Mouse (Mus musculus) MEL (cell line): ENCODE results near the gene Bnip1. TPM values are rescaled to one million over a fixed set of nuclear protein-coding genes. Genes with fewer than 3 reads are reported as not detected.

ENCODE experiments used
- DNase-seq: peaks from one replicate; pipeline ENCODE4 v3.0.0; 2011; ENCODE audit warnings: low read depth, low spot score
- H3K27ac ChIP-seq: 2 replicates; pipeline ENCODE4 v1.5.1; 2012; ENCODE audit warnings: low read depth, mild to moderate bottlenecking, control low read depth, low read length, moderate library complexity; ENCODE audit not compliant: control insufficient read depth
- H3K27me3 ChIP-seq, 2 experiments: fragments of 150-350 bp in 1 of 2; sonication (generic) in 1 of 2; 2 replicates each; pipeline ENCODE4 v1.6.1; 2012; ENCODE audit warnings: low read length in 2 of 2, mild to moderate bottlenecking in 2 of 2, improper control_type of control experiment in 1 of 2, moderate library complexity in 1 of 2; ENCODE audit not compliant: insufficient read depth in 2 of 2, control insufficient read depth in 1 of 2
- H3K36me3 ChIP-seq, 2 experiments: 2 replicates each; pipeline ENCODE4 v1.6.1; 2012 to 2014; ENCODE audit warnings: low read length in 2 of 2, improper control_type of control experiment in 1 of 2, inconsistent platforms in 1 of 2, mild to moderate bottlenecking in 1 of 2; ENCODE audit not compliant: insufficient read depth in 2 of 2, control insufficient read depth in 1 of 2
- H3K4me1 ChIP-seq, 2 experiments: fragments of 150-350 bp in 1 of 2; sonication (generic) in 1 of 2; 2 replicates each; pipeline ENCODE4 v1.6.1; 2012; ENCODE audit warnings: low read length in 2 of 2, improper control_type of control experiment in 1 of 2, mild to moderate bottlenecking in 1 of 2; ENCODE audit not compliant: insufficient read depth in 2 of 2, control insufficient read depth in 1 of 2
- H3K4me3 ChIP-seq, 2 experiments: fragments of 150-350 bp in 1 of 2; sonication (generic) in 1 of 2; 2 replicates each; pipeline ENCODE4 v1.5.1; 2012; ENCODE audit warnings: low read depth in 2 of 2, low read length in 2 of 2, mild to moderate bottlenecking in 2 of 2, moderate library complexity in 2 of 2, control low read depth in 1 of 2, improper control_type of control experiment in 1 of 2; ENCODE audit not compliant: control insufficient read depth in 1 of 2, insufficient read depth in 1 of 2
- H3K79me2 ChIP-seq: 2 replicates; pipeline ENCODE4 v1.6.1; 2012; ENCODE audit warnings: mild to moderate bottlenecking, low read length, moderate library complexity; ENCODE audit not compliant: control insufficient read depth, poor library complexity, insufficient read depth
- H3K9ac ChIP-seq: 2 replicates; pipeline ENCODE4 v1.6.1; 2012; ENCODE audit warnings: low read depth, mild to moderate bottlenecking, control low read depth, low read length, moderate library complexity; ENCODE audit not compliant: control insufficient read depth, poor library complexity, severe bottlenecking
- H3K9me3 ChIP-seq: fragments of 150-350 bp; sonication (generic); replicated peaks from 2 replicates; pipeline ENCODE4 v1.6.1; 2012; ENCODE audit warnings: mild to moderate bottlenecking, low read length, improper control_type of control experiment, moderate library complexity; ENCODE audit not compliant: insufficient read depth
- ELF1 ChIP-seq: IDR thresholded peaks from 2 replicates; pipeline ENCODE4 v1.6.1; 2014; ENCODE audit warnings: low read depth, mild to moderate bottlenecking, inconsistent platforms, low read length, improper control_type of control experiment, moderate library complexity
- HCFC1 ChIP-seq: IDR thresholded peaks from 2 replicates; pipeline ENCODE4 v1.6.1; 2012; ENCODE audit warnings: low read depth, mild to moderate bottlenecking, inconsistent platforms, low read length, improper control_type of control experiment, moderate library complexity
- NELFE ChIP-seq: IDR thresholded peaks from 2 replicates; pipeline ENCODE4 v1.6.1; 2011; ENCODE audit warnings: low read depth, low read length, improper control_type of control experiment
- RCOR1 ChIP-seq: IDR thresholded peaks from 2 replicates; pipeline ENCODE4 v1.6.1; 2012; ENCODE audit warnings: low read depth, mild to moderate bottlenecking, inconsistent platforms, low read length, improper control_type of control experiment
- SMC3 ChIP-seq: IDR thresholded peaks from 2 replicates; pipeline ENCODE4 v1.6.1; 2011; ENCODE audit warnings: low read depth, low read length, improper control_type of control experiment
- TAL1 ChIP-seq: IDR thresholded peaks from 2 replicates; pipeline ENCODE4 v1.6.1; 2012; ENCODE audit warnings: mild to moderate bottlenecking, inconsistent platforms, low read length, moderate library complexity, mixed read lengths
- TCF12 ChIP-seq: IDR thresholded peaks from 2 replicates; pipeline ENCODE4 v1.6.1; 2014; ENCODE audit warnings: low read depth, mild to moderate bottlenecking, inconsistent platforms, low read length, improper control_type of control experiment, moderate library complexity
- ZC3H11A ChIP-seq: IDR thresholded peaks from 2 replicates; pipeline ENCODE4 v1.6.1; 2012; ENCODE audit warnings: low read depth, mild to moderate bottlenecking, inconsistent platforms, low read length, improper control_type of control experiment
- ZKSCAN1 ChIP-seq: IDR thresholded peaks from 2 replicates; pipeline ENCODE4 v1.6.1; 2012; ENCODE audit warnings: low read depth, mild to moderate bottlenecking, inconsistent platforms, low read length, improper control_type of control experiment, moderate library complexity
- ZMIZ1 ChIP-seq: IDR thresholded peaks from 2 replicates; pipeline ENCODE4 v1.6.1; 2012; ENCODE audit warnings: low read depth, mild to moderate bottlenecking, inconsistent platforms, low read length, improper control_type of control experiment, moderate library complexity
- polyA plus RNA-seq, 2 experiments: library from polyadenylated mRNA; stranded (reverse) in 1 of 2; unstranded in 1 of 2; fragments of >175 nt in 1 of 2; fragments of >200 nt in 1 of 2; gene quantifications; 2 replicates each; pipeline versions ENCODE4 v1.2.1 to v1.2.4; 2012; ENCODE audit warnings: low replicate concordance in 2 of 2, low read depth in 1 of 2; ENCODE audit not compliant: insufficient read length in 2 of 2, insufficient read depth in 1 of 2, missing spikeins in 1 of 2
- total RNA-seq: library from RNA; depleted of rRNA; stranded (reverse); fragments of 300-350 nt; gene quantifications from 2 replicates; pipeline ENCODE4 v1.2.3, GENCODE M21; 2012

Bnip1 gene
- total and polyA plus RNA-seq, 3 experiments, result 44.1 to 44.2 TPM; not detected in 1

GRCm38 (mm10) chr17:26816810-26817209 is 35.9 kb downstream of the Bnip1 start:
- H3K36me3 ChIP-seq, result no peaks in the 10 kb centered on the region
- no peaks in the 10 kb centered on the region for H3K79me2 ChIP-seq
- H3K27me3 ChIP-seq, result peaks cover 7 to 23% of the 10 kb centered on the region in 2 experiments; a peak in 3 of 4 replicates
- TF ChIP-seq ZKSCAN1, result no peak
- TF ChIP-seq SMC3, result no peak
- TF ChIP-seq TAL1, result no peak
- TF ChIP-seq, all 39 proteins: peak for 0
- Histone ChIP-seq H3K4me1 (no peaks in the 10 kb centered on the region), H3K9me3 (no peaks in the 10 kb centered on the region), H3K9ac (no peak overlapping the region), H3K27ac (no peak overlapping the region), H3K4me3 (no peak overlapping the region)
- peak; percentile 9 for DNase-seq

- no peak for DNase-seq
- Histone ChIP-seq H3K9ac (no peak overlapping the region), H3K4me3 (no peak overlapping the region), H3K27me3 (peaks cover 7 to 21% of the 10 kb centered on the region in 2 experiments; a peak in 3 of 4 replicates), H3K9me3 (no peaks in the 10 kb centered on the region), H3K36me3 (no peaks in the 10 kb centered on the region), H3K27ac (no peak overlapping the region), H3K4me1 (no peaks in the 10 kb centered on the region), H3K79me2 (no peaks in the 10 kb centered on the region)
- TF ChIP-seq NELFE (no peak), ELF1 (no peak), TCF12 (no peak), ZMIZ1 (no peak)
These were observed 36.9 kb downstream of the Bnip1 start for GRCm38 (mm10) chr17:26817776-26818175.

- Histone ChIP-seq H3K4me1 (0 out of 4 replicates have a peak, but pooled peaks cover 0 to 2% of the 10 kb centered on the region in 2 experiments), H3K36me3 (no peaks in the 10 kb centered on the region), H3K9ac (no peak overlapping the region), H3K9me3 (no peaks in the 10 kb centered on the region)
- TF ChIP-seq ZC3H11A (no peak), ELF1 (no peak), RCOR1 (no peak), HCFC1 (no peak)
- TF ChIP-seq, all 39 proteins: peak for 0
- Histone ChIP-seq H3K27me3 (peaks cover 0 to 8% of the 10 kb centered on the region in 2 experiments; a peak in 3 of 4 replicates), H3K79me2 (no peaks in the 10 kb centered on the region), H3K4me3 (no peak overlapping the region), H3K27ac (no peak overlapping the region)
- DNase-seq, result no peak
These were observed 45.3 kb downstream of the Bnip1 start for GRCm38 (mm10) chr17:26826131-26826530.
